Mouse (Mus musculus) lung, postnatal 10 days (tissue): ENCODE results near the gene Arhgap45.

Experiments used
- DNase-seq: peaks from one replicate; pipeline ENCODE4 v3.0.0; 2021

The Arhgap45 gene

GRCm38 (mm10) chr10:80017361-80017760 is 908 bp downstream of the Arhgap45 start:
- DNase-seq, result peak; percentile 80

GRCm38 (mm10) chr10:80017771-80018170 is 1.3 kb downstream of the Arhgap45 start:
- DNase-seq, result no peak

- DNase-seq, result peak; percentile 74
Measured at GRCm38 (mm10) chr10:80018739-80019297, 2.4 kb downstream of the Arhgap45 start.

- DNase-seq, result peak; percentile 65
Measured at GRCm38 (mm10) chr10:80019471-80020131, 3.1 kb downstream of the Arhgap45 start.

- no peak for DNase-seq
Measured at GRCm38 (mm10) chr10:80020191-80020590, 3.7 kb downstream of the Arhgap45 start.

GRCm38 (mm10) chr10:80020603-80021319 is 4.3 kb downstream of the Arhgap45 start:
- no peak for DNase-seq

- DNase-seq, result no peak
Measured at GRCm38 (mm10) chr10:80021320-80021641, 4.8 kb downstream of the Arhgap45 start.

GRCm38 (mm10) chr10:80022164-80022563 is 5.7 kb downstream of the Arhgap45 start:
- no peak for DNase-seq

GRCm38 (mm10) chr10:80022806-80023205 is 6.4 kb downstream of the Arhgap45 start:
- no peak for DNase-seq

- no peak for DNase-seq
Measured at GRCm38 (mm10) chr10:80023758-80024157, 7.3 kb downstream of the Arhgap45 start.

GRCm38 (mm10) chr10:80024229-80025043 is 8.0 kb downstream of the Arhgap45 start:
- no peak for DNase-seq

GRCm38 (mm10) chr10:80025044-80025347 is 8.5 kb downstream of the Arhgap45 start:
- DNase-seq, result no peak

GRCm38 (mm10) chr10:80025463-80025862 is 9.0 kb downstream of the Arhgap45 start:
- DNase-seq, result no peak

- DNase-seq, result peak; percentile 54
Measured at GRCm38 (mm10) chr10:80025889-80026288, 9.4 kb downstream of the Arhgap45 start.

- no peak for DNase-seq
Measured at GRCm38 (mm10) chr10:80027681-80028520, 11.4 kb downstream of the Arhgap45 start.

GRCm38 (mm10) chr10:80028521-80028846 is 12.0 kb downstream of the Arhgap45 start:
- no peak for DNase-seq

GRCm38 (mm10) chr10:80030191-80030590 is 13.7 kb downstream of the Arhgap45 start:
- no peak for DNase-seq

- DNase-seq, result no peak
Measured at GRCm38 (mm10) chr10:80030736-80031135, 14.3 kb downstream of the Arhgap45 start.

- peak; percentile 84 for DNase-seq
Measured at GRCm38 (mm10) chr10:80032799-80033480, 16.5 kb downstream of the Arhgap45 start.

GRCm38 (mm10) chr10:80033511-80034391 is 17.3 kb downstream of the Arhgap45 start:
- DNase-seq, result peak; percentile 82

GRCm38 (mm10) chr10:80035148-80035547 is 18.7 kb downstream of the Arhgap45 start:
- no peak for DNase-seq
